Mouse (Mus musculus) gastrocnemius, postnatal 36 days (tissue): ENCODE data around the gene Dnajc19. TPM values are rescaled to one million over a fixed set of nuclear protein-coding genes. Genes with fewer than 3 reads are reported as not detected.

Experiments used
- DNase-seq, 2 experiments: peaks; one replicate each; pipeline ENCODE4 v3.0.0; 2022
- intact Hi-C: fragments of 180-260 bp; cut with DNase I; formaldehyde crosslinking; loops from one replicate; pipeline ENCODE4 v1.15.1; 2025
- total RNA-seq, 2 experiments: library from RNA; stranded (reverse); gene quantifications; 2 replicates each; pipeline ENCODE4 v1.2.3; 2021

The Dnajc19 gene
- total RNA-seq, 2 experiments from 2014 or later = 105 to 127 TPM

DNA sequence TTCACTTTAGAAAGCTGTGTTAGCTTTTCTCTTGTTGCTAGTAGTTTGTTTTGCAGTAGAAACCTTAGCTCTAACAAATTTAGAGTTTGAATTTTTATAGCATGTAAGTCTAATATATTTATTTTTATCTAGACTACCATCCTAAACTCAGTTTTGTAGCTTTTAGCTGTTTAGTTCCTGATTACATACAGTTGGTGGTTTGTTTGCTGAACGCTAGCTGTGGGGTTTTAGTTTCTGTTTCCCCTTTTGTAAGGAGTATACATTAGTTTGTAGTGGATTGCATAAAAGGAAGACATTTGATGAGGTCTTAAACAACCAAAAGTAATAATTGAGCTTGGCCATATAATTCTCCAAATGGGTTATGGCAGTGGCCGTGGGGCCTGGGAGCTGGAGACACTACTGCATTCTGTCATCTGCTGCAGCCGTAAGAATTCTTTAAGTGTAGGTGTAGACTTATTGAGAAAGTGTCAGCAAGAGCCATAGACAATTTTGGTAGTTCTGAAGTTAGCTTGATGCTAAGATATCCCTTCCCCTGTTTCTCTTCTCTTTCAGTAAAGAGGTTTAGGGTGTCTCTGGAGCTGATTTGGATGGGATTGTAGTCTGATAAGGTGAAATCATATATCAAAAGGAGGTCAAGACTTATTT lies 47.3 kb downstream of the Dnajc19 start:
- intact Hi-C loops = no loop called here
- no peak for DNase-seq

DNA sequence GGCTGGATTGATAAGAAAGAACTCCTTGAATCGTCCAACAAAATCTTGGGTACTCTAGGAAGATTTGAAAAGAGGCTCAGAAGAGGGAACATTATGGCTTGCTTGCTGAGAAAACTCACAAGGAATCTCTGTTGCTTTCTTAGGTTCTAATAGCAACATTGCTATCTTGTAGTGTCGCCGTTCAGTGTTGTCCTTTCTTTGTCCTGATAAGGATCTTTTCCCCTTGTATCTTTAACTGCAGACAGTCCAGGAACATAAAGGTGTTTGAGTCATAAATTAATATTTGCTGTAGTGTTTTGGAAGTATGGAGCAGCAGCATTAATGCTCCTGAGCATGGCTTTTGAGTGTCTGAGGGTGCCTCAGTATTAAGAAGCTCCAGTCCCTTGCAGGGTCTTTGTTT lies 50.5 kb downstream of the Dnajc19 start:
- intact Hi-C loops = no loop called here
- DNase-seq = no peak

- DNase-seq = no peak
- intact Hi-C loops = no loop called here
Observed at GRCm38 (mm10) chr3:34028935-34029334, 52.2 kb downstream of the Dnajc19 start.

- no peak for DNase-seq
- intact Hi-C loops = no loop called here
Observed at GRCm38 (mm10) chr3:34021259-34021828, 59.8 kb downstream of the Dnajc19 start.

DNA sequence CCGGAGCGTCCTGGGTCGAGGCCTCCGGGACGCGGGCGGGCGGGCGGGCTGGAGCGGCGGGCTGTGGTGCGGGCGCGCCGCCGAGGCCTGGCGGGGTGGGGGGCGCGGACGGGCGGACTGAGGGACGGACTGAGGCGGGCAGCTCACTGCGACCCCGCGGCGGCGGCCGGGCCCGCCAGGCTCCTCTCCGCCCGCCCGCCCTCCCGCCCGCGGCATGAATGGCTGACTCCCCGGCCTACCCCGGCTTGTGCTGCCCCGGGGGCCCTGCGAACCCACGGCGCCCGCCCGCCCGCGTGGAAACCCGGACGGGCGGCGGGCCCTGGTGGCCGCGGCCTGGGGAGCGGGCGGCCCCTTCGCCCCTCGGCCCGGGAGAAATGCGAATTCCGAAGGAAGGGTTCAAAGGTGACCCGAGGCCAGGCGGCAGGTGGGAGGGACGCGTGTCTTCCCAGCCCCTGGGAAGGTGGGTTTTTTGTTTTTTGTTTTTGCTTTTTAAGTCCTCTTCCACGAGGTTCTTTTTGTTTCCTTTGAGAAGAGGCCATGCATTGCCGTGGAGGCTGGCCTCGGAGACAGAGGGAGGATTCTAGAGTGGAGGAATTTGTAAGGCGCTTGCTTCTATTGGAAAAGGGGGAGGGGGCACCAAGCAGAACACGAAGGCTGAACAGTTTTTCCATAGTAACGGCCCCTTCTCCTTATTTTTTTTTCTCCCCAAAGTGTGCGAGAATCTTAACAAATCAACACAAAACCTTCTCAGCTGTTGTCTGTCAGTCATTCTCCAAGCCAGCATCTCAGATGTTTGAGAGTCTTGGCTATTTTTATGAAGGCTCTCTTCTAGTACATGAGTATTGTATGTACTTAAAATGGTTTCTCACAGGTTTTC lies 60.5 kb downstream of the Dnajc19 start:
- intact Hi-C loops = no loop called here
- DNase-seq = peak in 1 of 2 experiments; percentile 5

DNA sequence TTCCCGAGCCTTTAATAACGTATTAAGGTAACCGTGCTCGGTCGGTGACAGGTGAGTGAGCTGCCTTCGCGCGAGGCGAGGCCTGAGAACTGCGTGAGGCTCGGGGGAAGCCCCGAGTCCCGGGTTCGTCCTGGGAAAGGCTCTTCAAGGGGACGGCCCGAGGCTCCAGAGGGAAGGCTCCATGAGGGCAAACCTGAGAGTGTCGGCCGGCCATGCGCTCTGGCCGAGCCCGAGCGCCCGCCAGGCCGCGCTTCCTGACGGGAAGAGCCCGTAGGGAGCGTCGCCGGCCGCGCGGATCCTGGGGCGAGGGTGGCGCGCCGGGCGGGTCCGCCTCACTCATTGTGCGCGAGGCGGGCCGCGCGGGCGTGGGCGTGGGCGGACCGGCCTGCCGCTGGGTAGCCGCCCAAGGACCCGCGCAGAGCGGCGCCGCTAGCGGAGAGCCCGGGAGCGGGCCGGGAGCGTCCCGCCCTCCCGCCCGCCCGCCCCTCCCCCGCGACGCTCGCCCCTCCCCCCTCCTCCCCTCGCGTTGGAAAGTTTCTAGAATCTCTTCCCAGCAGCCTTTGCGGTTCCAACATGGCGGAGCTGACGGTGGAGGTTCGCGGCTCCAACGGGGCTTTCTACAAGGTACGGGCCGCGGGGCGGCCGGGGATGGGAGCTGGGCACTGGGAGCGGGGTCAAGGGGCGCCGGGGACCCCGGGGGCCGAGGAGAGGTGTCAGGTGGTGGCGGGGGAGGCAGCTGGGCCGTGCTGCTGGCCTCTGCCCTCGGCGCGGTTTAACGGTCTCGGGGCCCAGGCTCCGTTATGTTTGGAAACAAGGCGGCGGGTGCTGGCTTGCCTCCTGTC lies 61.4 kb downstream of the Dnajc19 start, which contains the start of gene Fxr1:
Fxr1 (plus strand) TSS at position 404 of the 842 bp plus-strand sequence.
- intact Hi-C loops = no loop called here
- DNase-seq = peak; percentile 78 to 83

DNA sequence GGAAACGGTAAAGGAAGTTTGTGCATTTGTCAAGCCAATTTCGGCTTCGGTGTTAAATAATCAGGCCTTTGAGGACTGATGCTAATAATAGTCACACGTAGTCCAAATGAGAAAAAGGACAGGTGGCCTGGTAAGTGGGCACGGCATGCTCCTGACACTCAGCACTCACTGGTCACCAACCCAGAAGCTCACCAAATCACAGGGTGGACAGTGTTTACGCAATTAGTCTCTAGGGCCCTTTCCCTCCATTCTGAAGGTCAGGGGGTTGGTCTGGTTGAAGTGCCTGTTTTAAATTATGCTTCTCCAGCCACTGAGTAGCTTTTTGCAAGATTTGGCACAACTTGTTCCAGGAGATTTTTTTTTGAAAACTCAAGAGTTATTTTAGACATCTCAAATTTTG lies 72.9 kb downstream of the Dnajc19 start:
- DNase-seq = no peak
- intact Hi-C loops = no loop called here

DNA sequence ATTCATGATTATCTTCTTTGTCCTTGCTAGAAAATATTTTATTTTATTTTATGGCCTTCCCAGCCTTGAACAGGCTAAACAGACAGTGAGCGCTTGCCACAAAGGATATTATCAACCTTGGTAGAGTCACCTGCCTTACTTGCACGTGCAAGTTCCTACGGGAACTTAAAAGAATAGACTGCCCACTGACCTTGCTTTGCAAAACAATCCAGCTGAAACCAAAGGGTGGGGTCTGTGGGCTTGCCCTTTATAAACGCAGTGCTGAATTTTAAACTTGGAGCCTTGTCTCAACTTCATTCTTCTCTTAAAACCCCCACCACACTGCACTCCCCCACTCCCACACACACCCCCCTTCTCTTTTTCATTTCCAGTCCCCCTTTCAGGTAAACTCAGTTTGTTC lies 73.5 kb downstream of the Dnajc19 start:
- no peak for DNase-seq
- intact Hi-C loops = no loop called here

DNA sequence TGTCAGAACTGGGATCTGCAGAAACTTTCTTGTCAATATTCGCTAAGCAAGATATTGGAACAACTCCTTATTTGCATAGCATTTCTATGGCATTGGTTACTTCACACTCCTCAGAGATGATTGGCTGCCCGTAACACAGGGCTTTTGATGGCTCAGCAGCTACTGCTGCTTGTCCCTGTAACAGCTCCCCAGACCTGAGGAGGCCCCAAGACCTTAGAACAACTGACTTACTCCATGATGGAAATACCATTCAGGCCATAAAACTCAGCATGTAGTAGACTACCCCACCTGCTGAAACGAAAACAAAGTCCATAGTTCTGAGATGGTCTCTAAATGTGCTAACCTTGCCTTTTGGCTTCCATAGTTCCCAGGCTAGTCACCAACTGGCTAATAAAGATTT lies 74.3 kb downstream of the Dnajc19 start:
- intact Hi-C loops = no loop called here
- DNase-seq = no peak

- intact Hi-C loops = no loop called here
- no peak for DNase-seq
Observed at GRCm38 (mm10) chr3:34006301-34006700, 74.8 kb downstream of the Dnajc19 start.

Other genes with a start within 250 kb of the Dnajc19 start
- gene Ccdc39, start 237.0 kb downstream of the Dnajc19 start, total RNA-seq = under 1 TPM; 0.15 to 0.26 TPM
- 100 to 1,000 TPM; 394 to 435 TPM for gene Fxr1, start 61.4 kb downstream of the Dnajc19 start, total RNA-seq